14 mouse cellular contexts compared by ENCODE assay signal in the genomic region with DNA sequence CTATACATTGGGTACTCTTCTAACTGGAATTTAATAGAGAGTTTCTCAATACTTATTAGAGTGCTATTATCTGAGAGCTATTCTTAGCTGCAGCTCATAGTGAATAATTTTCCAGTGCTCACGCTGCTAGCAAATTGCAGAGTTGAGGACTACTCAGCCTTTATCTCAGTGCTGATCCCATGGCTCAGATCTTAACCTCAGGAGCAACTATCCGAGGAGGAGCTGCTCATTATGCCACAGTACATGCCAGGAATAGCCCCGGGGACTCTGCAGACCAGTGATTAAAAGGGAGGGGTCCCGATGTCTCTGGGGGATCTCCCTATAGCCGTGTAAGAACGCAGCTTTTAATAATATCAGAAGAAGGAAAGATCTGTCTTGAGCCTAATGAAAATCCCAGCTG. TPM values are rescaled to one million over a fixed set of nuclear protein-coding genes. Genes with fewer than 3 reads are reported as not detected.
DNase-seq lines count a peak whose midpoint lies in the region; ATAC-seq and TF ChIP-seq lines count a peak whose summit lies in the region.
"Had no signal": no experiment of that assay in that cellular context is flagged by ENCODE, and none has a peak within 500 bp of the region (broad histone marks: within the 10 kb centered on the region; RNA-seq: fewer than 3 reads in every experiment).

No protein-coding gene starts in this region.

- WGBS in heart, embryonic 12.5 days, result 17% methylated on average over 6 of the region's 6 CpGs
- WGBS in forebrain, embryonic 14.5 days, result 5% methylated on average over 6 of the region's 6 CpGs
- 16% methylated on average over 6 of the region's 6 CpGs for WGBS in midbrain, embryonic 13.5 days
- WGBS in liver, embryonic 11.5 days, result 50% methylated on average over 6 of the region's 6 CpGs

- dilution Hi-C loops in CH12.LX (cut with MboI; ENCODE audit: extremely low pct_ligation_motif_present, extremely low pct_unique_long_range_greater_than_20kb, low sequenced_read_pairs), result no loop called here

- peaks cover 11% of the 10 kb centered on the region for H3K4me1 ChIP-seq in heart, embryonic 12.5 days (replicated peaks)
- H3K4me1 ChIP-seq in CH12.LX (ENCODE audit: control insufficient read depth in 1 of 2, insufficient read depth in 2 of 2), result peaks cover 0 to 3% of the 10 kb centered on the region in 2 experiments; a peak in 1 of 4 replicates
- no peaks in the 10 kb centered on the region for H3K4me1 ChIP-seq in forebrain, embryonic 14.5 days (ENCODE audit: control insufficient read depth, insufficient read depth, low read length)
- H3K4me1 ChIP-seq in midbrain, embryonic 13.5 days (replicated peaks), result peaks cover 6% of the 10 kb centered on the region
- no peaks in the 10 kb centered on the region for H3K4me1 ChIP-seq in liver, embryonic 11.5 days (replicated peaks; ENCODE audit: control insufficient read depth, insufficient read depth, low read length)
- H3K4me1 ChIP-seq: liver, embryonic 13.5 days had no signal

- in situ Hi-C loops in CH12.LX (cut with MboI; ENCODE audit: low pct_ligation_motif_present, low pct_unique_long_range_greater_than_20kb, low sequenced_read_pairs), result loop anchor here (25.0 kb wide), 1 partner anchor 502 kb away; no protein-coding TSS in a partner anchor

- no peaks in the 10 kb centered on the region for H3K27me3 ChIP-seq in heart, embryonic 12.5 days (replicated peaks)
- H3K27me3 ChIP-seq in CH12.LX (replicated peaks), result no peaks in the 10 kb centered on the region
- no peaks in the 10 kb centered on the region for H3K27me3 ChIP-seq in forebrain, embryonic 14.5 days (replicated peaks; ENCODE audit: control insufficient read depth, insufficient read depth, low read length)
- H3K27me3 ChIP-seq in midbrain, embryonic 13.5 days, result no peaks in the 10 kb centered on the region
- no peaks in the 10 kb centered on the region for H3K27me3 ChIP-seq in liver, embryonic 11.5 days (replicated peaks; ENCODE audit: control insufficient read depth, insufficient read depth, low read length)
- H3K27me3 ChIP-seq: liver, embryonic 13.5 days had no signal

- H3K9me3 ChIP-seq in heart, embryonic 12.5 days (replicated peaks), result 0 out of 2 replicates have a peak, but pooled peaks cover 3% of the 10 kb centered on the region
- no peaks in the 10 kb centered on the region for H3K9me3 ChIP-seq in CH12.LX (replicated peaks; ENCODE audit: low read length)
- H3K9me3 ChIP-seq in forebrain, embryonic 14.5 days (replicated peaks; ENCODE audit: control insufficient read depth, low read length), result no peaks in the 10 kb centered on the region
- H3K9me3 ChIP-seq in midbrain, embryonic 13.5 days, result no peaks in the 10 kb centered on the region
- no peaks in the 10 kb centered on the region for H3K9me3 ChIP-seq in liver, embryonic 11.5 days (ENCODE audit: control insufficient read depth, low read length)
- H3K9me3 ChIP-seq: liver, embryonic 13.5 days had no signal

- H3K36me3 ChIP-seq in heart, embryonic 12.5 days, result no peaks in the 10 kb centered on the region
- H3K36me3 ChIP-seq in CH12.LX (replicated peaks in 1 of 2; ENCODE audit: control insufficient read depth in 1 of 2, insufficient read depth in 1 of 2, low read length in 1 of 2), result no peaks in the 10 kb centered on the region
- H3K36me3 ChIP-seq in forebrain, embryonic 14.5 days (ENCODE audit: control insufficient read depth, insufficient read depth, low read length), result no peaks in the 10 kb centered on the region
- no peaks in the 10 kb centered on the region for H3K36me3 ChIP-seq in midbrain, embryonic 13.5 days
- H3K36me3 ChIP-seq in liver, embryonic 11.5 days (ENCODE audit: control insufficient read depth, insufficient read depth, low read length), result no peaks in the 10 kb centered on the region
- H3K36me3 ChIP-seq: liver, embryonic 13.5 days had no signal

- TF ChIP-seq EP300 in CH12.LX (IDR thresholded peaks at IDR 0.05; ENCODE audit: low read length), result no peak

- DNase-seq in heart, postnatal 4 days, result no peak
- DNase-seq in CH12.LX (ENCODE audit: extremely low read depth), result no peak
- peak; percentile 55 for DNase-seq in forebrain, embryonic 14.5 days (ENCODE audit: low spot score)
- DNase-seq in liver, embryonic 11.5 days (ENCODE audit: low spot score), result no peak
- no peak for DNase-seq in kidney, adult 11 months
- DNase-seq: B cell, adult 2 months; cerebellum, postnatal 36 days; gastrocnemius, adult 2 months; kidney, postnatal 25 days; liver, embryonic 13.5 days; lung, postnatal 14 days had no signal

- 0 out of 2 replicates have a peak overlapping the region, but pooled peaks have one; percentile 34 for H3K27ac ChIP-seq in heart, embryonic 12.5 days (ENCODE audit: poor library complexity, severe bottlenecking)
- H3K27ac ChIP-seq in CH12.LX (ENCODE audit: insufficient read depth, low read depth), result no peak overlapping the region
- peak overlapping the region; percentile 44; the same call in 1 of the 2 replicates for H3K27ac ChIP-seq in forebrain, embryonic 14.5 days (ENCODE audit: low read depth, low read length)
- H3K27ac ChIP-seq in midbrain, embryonic 13.5 days, result no peak overlapping the region; the same call in 1 of the 2 replicates
- no peak overlapping the region for H3K27ac ChIP-seq in liver, embryonic 11.5 days (ENCODE audit: low read depth, low read length)
- H3K27ac ChIP-seq: gastrocnemius, adult 2 months; liver, embryonic 13.5 days had no signal

- no peak for ATAC-seq in heart, embryonic 12.5 days (ENCODE audit: insufficient number of reproducible peaks, low FRiP score)
- peak; percentile 72 for ATAC-seq in forebrain, embryonic 14.5 days
- peak; percentile 95 for ATAC-seq in midbrain, embryonic 13.5 days
- no peak for ATAC-seq in megakaryocyte-erythroid progenitor cell, adult 5-6 weeks (replicated peaks; ENCODE audit: low FRiP score, low TSS enrichment, poor library complexity, severe bottlenecking)
- ATAC-seq in liver, embryonic 11.5 days (replicated peaks; ENCODE audit: low FRiP score), result no peak

- H3K79me2 ChIP-seq in CH12.LX (replicated peaks; ENCODE audit: control insufficient read depth, extremely low read depth, insufficient read depth, poor library complexity, severe bottlenecking), result no peaks in the 10 kb centered on the region

- no peak for TF ChIP-seq CTCF in CH12.LX (conservative IDR thresholded peaks at IDR 0.05 in 1 of 2, IDR thresholded peaks at IDR 0.05 in 1 of 2; ENCODE audit: low read depth in 2 of 2, low read length in 2 of 2)

- H3K4me3 ChIP-seq in heart, embryonic 12.5 days, result 0 out of 2 replicates have a peak overlapping the region, but pooled peaks have one; percentile 19
- H3K4me3 ChIP-seq in CH12.LX (replicated peaks in 1 of 3; ENCODE audit: low read depth in 2 of 3, low read length in 2 of 3, poor library complexity in 1 of 3), result no peak overlapping the region
- no peak overlapping the region for H3K4me3 ChIP-seq in forebrain, embryonic 14.5 days (ENCODE audit: low read depth, low read length)
- H3K4me3 ChIP-seq in midbrain, embryonic 13.5 days (replicated peaks), result no peak overlapping the region
- H3K4me3 ChIP-seq in liver, embryonic 11.5 days (ENCODE audit: low read depth, low read length), result no peak overlapping the region
- H3K4me3 ChIP-seq: gastrocnemius, adult 2 months; liver, embryonic 13.5 days had no signal

- H3K9ac ChIP-seq in heart, embryonic 12.5 days, result no peak overlapping the region
- no peak overlapping the region for H3K9ac ChIP-seq in CH12.LX (ENCODE audit: insufficient read depth, low read depth)
- H3K9ac ChIP-seq in forebrain, embryonic 14.5 days (ENCODE audit: low read length), result no peak overlapping the region
- no peak overlapping the region for H3K9ac ChIP-seq in midbrain, embryonic 13.5 days (replicated peaks)
- H3K9ac ChIP-seq in liver, embryonic 11.5 days (ENCODE audit: low read depth, low read length), result no peak overlapping the region
- H3K9ac ChIP-seq: liver, embryonic 13.5 days had no signal

- TF ChIP-seq RAD21 in CH12.LX (IDR thresholded peaks at IDR 0.05; ENCODE audit: low read depth, low read length), result no peak

- no peak for TF ChIP-seq POLR2A in CH12.LX (IDR thresholded peaks at IDR 0.05; ENCODE audit: low read depth, low read length)

- peak overlapping the region; percentile 59 for H3K4me2 ChIP-seq in heart, embryonic 12.5 days
- 0 out of 2 replicates have a peak overlapping the region, but pooled peaks have one; percentile 31 for H3K4me2 ChIP-seq in CH12.LX (ENCODE audit: insufficient read depth, low read depth, poor library complexity, severe bottlenecking)
- peak overlapping the region; percentile 17; the same call in 1 of the 2 replicates for H3K4me2 ChIP-seq in forebrain, embryonic 14.5 days (ENCODE audit: low read length)
- H3K4me2 ChIP-seq in midbrain, embryonic 13.5 days (replicated peaks), result peak overlapping the region; percentile 12; the same call in 1 of the 2 replicates
- no peak overlapping the region for H3K4me2 ChIP-seq in liver, embryonic 11.5 days
- H3K4me2 ChIP-seq: liver, embryonic 13.5 days had no signal

TF ChIP-seq in CH12.LX, 34 proteins besides CTCF, POLR2A, EP300 and RAD21 (continues in another document):
- no peak for TF ChIP-seq BHLHE40 (IDR thresholded peaks at IDR 0.05; ENCODE audit: low read depth, low read length)
- no peak for TF ChIP-seq MXI1 (IDR thresholded peaks at IDR 0.05; ENCODE audit: low read depth, low read length)
- TF ChIP-seq MAX (IDR thresholded peaks at IDR 0.05; ENCODE audit: low read length), result no peak
- TF ChIP-seq RCOR1 (conservative IDR thresholded peaks at IDR 0.05; ENCODE audit: low read depth, low read length), result no peak
- no peak for TF ChIP-seq NELFE (IDR thresholded peaks at IDR 0.05; ENCODE audit: low read depth, low read length)
- no peak for TF ChIP-seq SMC3 (IDR thresholded peaks at IDR 0.05; ENCODE audit: low read depth, low read length)
- TF ChIP-seq ZC3H11A (IDR thresholded peaks at IDR 0.05; ENCODE audit: low read depth, low read length), result no peak
- TF ChIP-seq MEF2A (IDR thresholded peaks at IDR 0.05; ENCODE audit: borderline replicate concordance, low read depth, low read length), result no peak
- no peak for TF ChIP-seq ZKSCAN1 (IDR thresholded peaks at IDR 0.05; ENCODE audit: borderline replicate concordance, low read depth, low read length)
- no peak for TF ChIP-seq HCFC1 (IDR thresholded peaks at IDR 0.05; ENCODE audit: low read depth, low read length)
- TF ChIP-seq MYC (IDR thresholded peaks at IDR 0.05; ENCODE audit: low read depth, low read length), result no peak

RNA-seq across cellular contexts. Expression of a gene that starts 50.7 kb away (rescaled TPM):
- polyA plus RNA-seq in heart, embryonic 12.5 days (2016; fragmentation: Nextera tagmentation; extraction: Ambion mirVana), result 2.9 and 3.6 TPM in 2 replicates
- 10 to 100 TPM in 1 of 2 experiments, 1 to 10 TPM in 1; 9.7 to 10.4 TPM for total RNA-seq in heart, postnatal 4 days (2021)
- 7.3 and 9.0 TPM in 2 replicates for total RNA-seq in CH12.LX (2012; rRNA removed)
- 14.2 and 14.6 TPM in 2 replicates for total RNA-seq in CH12.LX (2014; rRNA removed)
- 25.4 and 30.6 TPM in 2 replicates for polyA plus RNA-seq in CH12.LX (2012; ENCODE audit: insufficient read length, low read depth)
- 3.2 and 3.3 TPM in 2 replicates for polyA plus RNA-seq in forebrain, embryonic 14.5 days (2014; fragmentation: Nextera tagmentation; extraction: Ambion mirVana)
- 1.8 and 2.7 TPM in 2 replicates for polyA plus RNA-seq in midbrain, embryonic 13.5 days (2015; fragmentation: Nextera tagmentation; extraction: Ambion mirVana)
- total RNA-seq in megakaryocyte-erythroid progenitor cell, adult 5-6 weeks (2014; fragmentation: Nextera tagmentation), result 36.3 and 38.5 TPM in 2 replicates
- 13.6 and 13.9 TPM in 2 replicates for total RNA-seq in megakaryocyte-erythroid progenitor cell, adult 5-6 weeks (2017)
- 7.9 and 8.4 TPM in 2 replicates for polyA plus RNA-seq in liver, embryonic 11.5 days (2014; fragmentation: Nextera tagmentation; extraction: Ambion mirVana)

Comparison
In these comparisons a context has a peak if more than half of its experiments do, and no peak if none do; other contexts are left out.
1. ATAC-seq: peak in forebrain, embryonic 14.5 days (single experiment) and midbrain, embryonic 13.5 days (single experiment); none in heart, embryonic 12.5 days (single experiment), megakaryocyte-erythroid progenitor cell, adult 5-6 weeks (single experiment) and liver, embryonic 11.5 days (single experiment).
2. H3K27ac ChIP-seq: peak in heart, embryonic 12.5 days (single experiment) and forebrain, embryonic 14.5 days (single experiment); none in CH12.LX (single experiment), midbrain, embryonic 13.5 days (single experiment) and liver, embryonic 11.5 days (single experiment).